Mouse (Mus musculus) cerebellum, postnatal 10 days (tissue): ENCODE results near the gene App.

ENCODE experiments used
- DNase-seq, 2 experiments: peaks; one replicate each; pipeline ENCODE4 v3.0.0; 2021; ENCODE audit warnings: mixed read lengths in 2 of 2

The App gene

GRCm38 (mm10) chr16:85117541-85117940, 56.0 kb downstream of the App start:
- DNase-seq: no peak

GRCm38 (mm10) chr16:85115837-85116236, 57.7 kb downstream of the App start:
- DNase-seq: peak; percentile 59 to 66

- no peak for DNase-seq
Measured at GRCm38 (mm10) chr16:85114742-85115141, 58.8 kb downstream of the App start.

GRCm38 (mm10) chr16:85113941-85114340, 59.6 kb downstream of the App start:
- DNase-seq: no peak

- DNase-seq: no peak
Measured at GRCm38 (mm10) chr16:85112254-85112653, 61.3 kb downstream of the App start.

- DNase-seq: peak in 1 of 2 experiments; percentile 44
Measured at GRCm38 (mm10) chr16:85110428-85110827, 63.1 kb downstream of the App start.

GRCm38 (mm10) chr16:85108486-85108885, 65.1 kb downstream of the App start:
- no peak for DNase-seq

- peak; percentile 80 to 83 for DNase-seq
Measured at GRCm38 (mm10) chr16:85106644-85107323, 66.8 kb downstream of the App start.

- no peak for DNase-seq
Measured at GRCm38 (mm10) chr16:85105603-85106002, 68.0 kb downstream of the App start.

- peak; percentile 50 to 57 for DNase-seq
Measured at GRCm38 (mm10) chr16:85103116-85103787, 70.3 kb downstream of the App start.

GRCm38 (mm10) chr16:85101544-85101943, 72.0 kb downstream of the App start:
- DNase-seq: no peak

- DNase-seq: no peak
Measured at GRCm38 (mm10) chr16:85100806-85101205, 72.8 kb downstream of the App start.

GRCm38 (mm10) chr16:85099487-85099886, 74.1 kb downstream of the App start:
- no peak for DNase-seq

- no peak for DNase-seq
Measured at GRCm38 (mm10) chr16:85099044-85099443, 74.5 kb downstream of the App start.

- DNase-seq: peak; percentile 48 to 60
Measured at GRCm38 (mm10) chr16:85096396-85096795, 77.2 kb downstream of the App start.

GRCm38 (mm10) chr16:85095923-85096322, 77.6 kb downstream of the App start:
- DNase-seq: no peak

GRCm38 (mm10) chr16:85092644-85093091, 80.9 kb downstream of the App start:
- DNase-seq: peak; percentile 79 to 83

- DNase-seq: no peak
Measured at GRCm38 (mm10) chr16:85092183-85092582, 81.4 kb downstream of the App start.

- no peak for DNase-seq
Measured at GRCm38 (mm10) chr16:85090992-85091391, 82.6 kb downstream of the App start.

- DNase-seq: peak; percentile 26 to 35
Measured at GRCm38 (mm10) chr16:85088126-85088525, 85.4 kb downstream of the App start.

GRCm38 (mm10) chr16:85086303-85086702, 87.3 kb downstream of the App start:
- peak; percentile 38 to 45 for DNase-seq

- peak; percentile 60 to 62 for DNase-seq
Measured at GRCm38 (mm10) chr16:85085902-85086301, 87.7 kb downstream of the App start.

GRCm38 (mm10) chr16:85084152-85084551, 89.4 kb downstream of the App start:
- no peak for DNase-seq

- DNase-seq: no peak
Measured at GRCm38 (mm10) chr16:85075330-85075729, 98.2 kb downstream of the App start.
